Mouse (Mus musculus) monocyte, adult 2 months (primary cell): ENCODE data around the gene 6030468B19Rik.

Experiments
- DNase-seq, 2 experiments: peaks; one replicate each; pipeline ENCODE4 v3.0.0; 2022; ENCODE audit warnings: low spot score in 2 of 2, low read depth in 1 of 2

Gene 6030468B19Rik

GRCm38 (mm10) chr11:117855360-117855759 is 57.9 kb downstream of the 6030468B19Rik start:
- no peak for DNase-seq

GRCm38 (mm10) chr11:117855975-117856374 is 58.5 kb downstream of the 6030468B19Rik start:
- no peak for DNase-seq
